ENCODE assay signal across 10 mouse cellular contexts in genomic region chr2:155279163-155279562, GRCm38 (mm10).
"Had no signal": no experiment of that assay in that cellular context is flagged by ENCODE, and none has a peak within 500 bp of the region (broad histone marks: within the 10 kb centered on the region; RNA-seq: fewer than 3 reads in every experiment).

No protein-coding gene starts in this region.

- DNase-seq: kidney, postnatal 10 days; kidney, postnatal 4 days; left cerebral cortex, postnatal 4 days; lung, adult 18-20 months; right cerebral cortex, postnatal 25 days; thymus, postnatal 36 days had no signal

- H3K27ac ChIP-seq: layer of hippocampus, adult 2 months; limb, embryonic 13.5 days; liver, embryonic 14.5 days; midbrain, embryonic 12.5 days had no signal

- H3K4me3 ChIP-seq: layer of hippocampus, adult 2 months; limb, embryonic 13.5 days; midbrain, embryonic 12.5 days had no signal
